Mouse (Mus musculus) lung, postnatal 0 days (tissue): Measurements from ENCODE around the gene Snu13.

ENCODE experiments used
- CTCF ChIP-seq: IDR thresholded peaks from 2 replicates; pipeline ENCODE4 v1.5.1; 2016; ENCODE audit warnings: antibody characterized with exemption, mild to moderate bottlenecking
- EP300 ChIP-seq: IDR thresholded peaks from 2 replicates; pipeline ENCODE4 v1.6.1; 2016; ENCODE audit warnings: antibody characterized with exemption, mild to moderate bottlenecking, control low read depth

- TF ChIP-seq CTCF (no peak), EP300 (no peak)
These were observed 38.2 kb upstream of the Snu13 start for GRCm38 (mm10) chr15:82085606-82086005.
